Mouse (Mus musculus): ENCODE measurements at regions not wholly inside any gene's neighbourhood (a gene's known extent, or its start where the extent isn't known, plus 50 kb on each side); places are given as distances from the start of the nearest gene placed in this dataset.

DNA sequence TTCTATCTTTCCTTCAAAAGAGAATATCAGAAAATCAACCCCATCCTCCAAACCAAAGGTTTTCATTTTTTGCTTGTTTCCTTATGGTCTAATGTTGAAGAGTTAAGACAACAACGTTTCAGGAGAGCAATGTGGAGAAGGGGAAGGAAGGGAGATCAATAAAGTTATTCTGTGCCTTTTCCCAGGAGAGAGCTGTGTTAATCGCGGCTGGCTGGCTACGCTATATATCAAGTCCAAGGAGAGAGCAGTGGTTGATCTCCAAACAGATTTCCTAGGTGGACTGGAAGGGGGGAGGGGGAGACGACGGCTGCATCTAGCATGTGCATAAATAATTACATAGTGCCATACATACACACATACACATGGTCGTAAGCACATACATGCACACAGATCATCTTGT is 404.3 kb upstream of the Ubash3b start:
- no peaks in the 10 kb centered on the region; the same call in 1 of the 2 replicates for H3K9me3 ChIP-seq (replicated peaks)
- H3K36me3 ChIP-seq (replicated peaks) = no peaks in the 10 kb centered on the region
- ATAC-seq (ENCODE audit: extremely low read depth, insufficient number of reproducible peaks, low FRiP score, poor library complexity, severe bottlenecking) (no peak), DNase-seq (ENCODE audit: low spot score) (no peak)
- no peak for TF ChIP-seq GATA2 (IDR thresholded peaks at IDR 0.05; ENCODE audit: borderline replicate concordance, low read depth, low read length)
- no peak for TF ChIP-seq CTCF (IDR thresholded peaks at IDR 0.05; ENCODE audit: low read depth, low read length)
- TF ChIP-seq POLR2AphosphoS5 (IDR thresholded peaks at IDR 0.05; ENCODE audit: insufficient replicate concordance, low read depth, low read length) = no peak
- no peak for TF ChIP-seq TAL1 (conservative IDR thresholded peaks at IDR 0.05; ENCODE audit: low read depth, low read length)
- no peak for TF ChIP-seq GATA1 (IDR thresholded peaks at IDR 0.05; ENCODE audit: borderline replicate concordance, low read length)
- no peaks in the 10 kb centered on the region for H3K4me1 ChIP-seq (ENCODE audit: insufficient read depth, low read depth, low read length)
- no peaks in the 10 kb centered on the region for H3K27me3 ChIP-seq (ENCODE audit: insufficient read depth, low read length)
- H3K4me3 ChIP-seq (ENCODE audit: low read depth, low read length) = no peak overlapping the region

DNA sequence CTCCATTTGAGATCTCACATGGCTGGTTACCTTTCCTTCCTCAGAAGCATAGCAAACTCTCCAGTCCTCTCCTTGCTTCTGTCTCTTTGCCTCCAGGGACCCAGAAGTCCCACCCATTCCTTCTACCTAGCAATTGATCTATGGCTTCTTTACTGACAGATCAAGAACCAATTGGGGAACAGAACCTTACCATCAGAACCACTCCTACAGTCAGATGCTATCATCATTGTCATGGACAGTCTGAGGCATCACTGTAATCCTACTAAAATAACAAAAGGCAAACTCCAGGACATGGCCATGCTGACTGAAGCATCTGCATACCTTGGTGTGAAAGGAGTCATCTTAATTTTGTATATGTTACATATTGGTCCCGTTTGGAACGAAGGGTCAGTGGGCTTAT is 401.9 kb upstream of the Ubash3b start:
- ATAC-seq (ENCODE audit: extremely low read depth, insufficient number of reproducible peaks, low FRiP score, poor library complexity, severe bottlenecking) (no peak), DNase-seq (ENCODE audit: low spot score) (no peak)
- Histone ChIP-seq H3K27me3 (ENCODE audit: insufficient read depth, low read length) (no peaks in the 10 kb centered on the region), H3K9me3 (replicated peaks) (no peaks in the 10 kb centered on the region), H3K4me1 (ENCODE audit: insufficient read depth, low read depth, low read length) (no peaks in the 10 kb centered on the region), H3K36me3 (replicated peaks) (no peaks in the 10 kb centered on the region), H3K4me3 (ENCODE audit: low read depth, low read length) (no peak overlapping the region)
- no peak for TF ChIP-seq GATA1 (IDR thresholded peaks at IDR 0.05; ENCODE audit: borderline replicate concordance, low read length)
- no peak for TF ChIP-seq TAL1 (conservative IDR thresholded peaks at IDR 0.05; ENCODE audit: low read depth, low read length)
- TF ChIP-seq GATA2 (IDR thresholded peaks at IDR 0.05; ENCODE audit: borderline replicate concordance, low read depth, low read length) = no peak
- TF ChIP-seq POLR2AphosphoS5 (IDR thresholded peaks at IDR 0.05; ENCODE audit: insufficient replicate concordance, low read depth, low read length) = no peak
- TF ChIP-seq CTCF (IDR thresholded peaks at IDR 0.05; ENCODE audit: low read depth, low read length) = no peak

DNA sequence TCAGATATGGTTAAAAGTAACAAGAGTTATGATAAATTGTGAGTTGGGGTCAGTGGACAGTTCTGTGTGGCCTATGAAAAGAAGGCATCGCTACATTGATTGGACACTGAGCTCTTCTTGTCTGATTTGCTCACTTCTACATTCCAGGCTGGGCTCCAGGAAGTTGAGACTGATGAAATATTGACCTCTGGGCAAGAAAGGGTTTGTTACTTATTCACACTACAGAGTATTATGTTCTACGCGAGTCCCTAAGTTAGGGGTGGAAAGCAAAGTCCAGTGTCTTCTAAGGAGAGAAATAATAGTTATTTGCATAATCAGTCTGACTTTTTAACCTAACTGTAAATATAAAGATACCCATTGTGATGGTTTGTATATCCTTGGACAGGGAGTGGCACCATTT is 397.0 kb upstream of the Ubash3b start:
- Histone ChIP-seq H3K9me3 (replicated peaks) (no peaks in the 10 kb centered on the region), H3K4me3 (ENCODE audit: low read depth, low read length) (no peak overlapping the region), H3K36me3 (replicated peaks) (no peaks in the 10 kb centered on the region), H3K27me3 (ENCODE audit: insufficient read depth, low read length) (no peaks in the 10 kb centered on the region), H3K4me1 (ENCODE audit: insufficient read depth, low read depth, low read length) (no peaks in the 10 kb centered on the region)
- DNase-seq (ENCODE audit: low spot score) (no peak), ATAC-seq (ENCODE audit: extremely low read depth, insufficient number of reproducible peaks, low FRiP score, poor library complexity, severe bottlenecking) (no peak)
- no peak for TF ChIP-seq POLR2AphosphoS5 (IDR thresholded peaks at IDR 0.05; ENCODE audit: insufficient replicate concordance, low read depth, low read length)
- no peak for TF ChIP-seq GATA2 (IDR thresholded peaks at IDR 0.05; ENCODE audit: borderline replicate concordance, low read depth, low read length)
- no peak for TF ChIP-seq TAL1 (conservative IDR thresholded peaks at IDR 0.05; ENCODE audit: low read depth, low read length)
- TF ChIP-seq CTCF (IDR thresholded peaks at IDR 0.05; ENCODE audit: low read depth, low read length) = no peak
- TF ChIP-seq GATA1 (IDR thresholded peaks at IDR 0.05; ENCODE audit: borderline replicate concordance, low read length) = no peak

DNA sequence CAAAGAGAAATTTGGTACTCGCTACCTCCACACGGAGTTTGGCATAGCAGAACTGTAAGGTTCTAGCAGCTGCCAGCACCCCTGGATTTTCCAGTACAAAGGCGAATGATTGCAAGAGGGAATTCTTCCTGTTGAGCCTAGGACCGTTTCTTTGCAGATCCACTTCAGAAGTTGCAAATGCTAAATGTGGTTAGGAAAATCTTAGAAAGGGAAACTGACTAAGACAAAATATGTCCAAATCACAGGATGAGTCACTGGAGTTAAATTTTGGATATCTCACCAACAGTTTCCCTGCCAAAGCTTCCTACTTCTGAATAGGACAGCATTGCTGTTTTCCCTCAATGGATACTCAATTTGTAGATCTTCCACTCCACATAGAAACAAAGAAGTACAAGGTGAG is 395.4 kb upstream of the Ubash3b start:
- Histone ChIP-seq H3K36me3 (replicated peaks) (no peaks in the 10 kb centered on the region), H3K4me1 (ENCODE audit: insufficient read depth, low read depth, low read length) (no peaks in the 10 kb centered on the region), H3K27me3 (ENCODE audit: insufficient read depth, low read length) (no peaks in the 10 kb centered on the region), H3K4me3 (ENCODE audit: low read depth, low read length) (no peak overlapping the region), H3K9me3 (replicated peaks) (no peaks in the 10 kb centered on the region)
- no peak for TF ChIP-seq GATA2 (IDR thresholded peaks at IDR 0.05; ENCODE audit: borderline replicate concordance, low read depth, low read length)
- TF ChIP-seq CTCF (IDR thresholded peaks at IDR 0.05; ENCODE audit: low read depth, low read length) = no peak
- TF ChIP-seq TAL1 (conservative IDR thresholded peaks at IDR 0.05; ENCODE audit: low read depth, low read length) = no peak
- TF ChIP-seq POLR2AphosphoS5 (IDR thresholded peaks at IDR 0.05; ENCODE audit: insufficient replicate concordance, low read depth, low read length) = no peak
- TF ChIP-seq GATA1 (IDR thresholded peaks at IDR 0.05; ENCODE audit: borderline replicate concordance, low read length) = no peak
- DNase-seq (ENCODE audit: low spot score) (no peak), ATAC-seq (ENCODE audit: extremely low read depth, insufficient number of reproducible peaks, low FRiP score, poor library complexity, severe bottlenecking) (no peak)

DNA sequence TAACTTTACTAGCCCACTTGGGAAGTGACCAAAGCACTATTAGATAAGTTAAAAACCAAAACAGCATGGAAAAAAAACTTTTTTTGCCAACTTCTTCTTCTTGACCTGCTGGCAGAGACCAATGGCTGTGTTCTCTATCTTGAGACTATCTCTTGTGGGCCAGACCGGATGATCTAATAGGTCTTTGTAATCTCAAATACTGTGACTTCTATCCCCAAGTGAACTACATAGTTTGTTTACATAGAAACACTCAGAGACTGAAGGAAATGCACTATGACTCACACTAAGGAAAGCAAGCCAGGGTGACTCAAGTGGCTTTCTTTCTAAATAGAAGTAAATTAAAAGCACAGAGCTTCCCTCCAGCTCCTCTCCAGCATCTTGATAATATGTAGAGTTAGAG is 384.3 kb upstream of the Ubash3b start:
- H3K9me3 ChIP-seq (replicated peaks) = no peaks in the 10 kb centered on the region
- H3K4me3 ChIP-seq (ENCODE audit: low read depth, low read length) = no peak overlapping the region
- TF ChIP-seq POLR2AphosphoS5 (IDR thresholded peaks at IDR 0.05; ENCODE audit: insufficient replicate concordance, low read depth, low read length) (no peak), GATA1 (IDR thresholded peaks at IDR 0.05; ENCODE audit: borderline replicate concordance, low read length) (no peak), CTCF (IDR thresholded peaks at IDR 0.05; ENCODE audit: low read depth, low read length) (no peak), TAL1 (conservative IDR thresholded peaks at IDR 0.05; ENCODE audit: low read depth, low read length) (no peak), GATA2 (IDR thresholded peaks at IDR 0.05; ENCODE audit: borderline replicate concordance, low read depth, low read length) (no peak)
- H3K36me3 ChIP-seq (replicated peaks) = no peaks in the 10 kb centered on the region
- no peak for DNase-seq (ENCODE audit: low spot score)
- no peaks in the 10 kb centered on the region for H3K27me3 ChIP-seq (ENCODE audit: insufficient read depth, low read length)
- H3K4me1 ChIP-seq (ENCODE audit: insufficient read depth, low read depth, low read length) = no peaks in the 10 kb centered on the region
- ATAC-seq (ENCODE audit: extremely low read depth, insufficient number of reproducible peaks, low FRiP score, poor library complexity, severe bottlenecking) = no peak

DNA sequence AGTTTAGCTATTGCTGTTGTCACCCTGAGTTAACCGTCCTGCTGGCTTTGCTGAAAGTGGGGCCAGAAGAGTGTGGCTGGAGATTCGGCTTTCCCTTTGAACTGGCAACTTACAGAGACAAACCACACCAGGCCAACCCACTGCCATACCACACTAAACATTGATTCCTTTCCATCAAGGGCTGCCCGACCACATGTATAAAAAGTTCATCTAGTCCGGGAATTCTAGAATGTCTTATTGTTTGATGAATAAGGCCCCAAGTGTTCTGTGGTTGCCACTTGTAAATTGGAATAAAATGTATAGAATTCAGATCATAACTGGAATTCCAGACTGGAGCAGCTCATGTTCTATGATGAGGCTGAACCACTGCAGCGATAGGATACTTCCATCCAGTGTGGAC is 381.0 kb upstream of the Ubash3b start:
- H3K27me3 ChIP-seq (ENCODE audit: insufficient read depth, low read length) = no peaks in the 10 kb centered on the region
- no peaks in the 10 kb centered on the region for H3K36me3 ChIP-seq (replicated peaks)
- no peak for TF ChIP-seq CTCF (IDR thresholded peaks at IDR 0.05; ENCODE audit: low read depth, low read length)
- TF ChIP-seq GATA2 (IDR thresholded peaks at IDR 0.05; ENCODE audit: borderline replicate concordance, low read depth, low read length) = no peak
- no peak for TF ChIP-seq GATA1 (IDR thresholded peaks at IDR 0.05; ENCODE audit: borderline replicate concordance, low read length)
- TF ChIP-seq POLR2AphosphoS5 (IDR thresholded peaks at IDR 0.05; ENCODE audit: insufficient replicate concordance, low read depth, low read length) = no peak
- TF ChIP-seq TAL1 (conservative IDR thresholded peaks at IDR 0.05; ENCODE audit: low read depth, low read length) = no peak
- H3K4me1 ChIP-seq (ENCODE audit: insufficient read depth, low read depth, low read length) = no peaks in the 10 kb centered on the region
- DNase-seq (ENCODE audit: low spot score) (no peak), ATAC-seq (ENCODE audit: extremely low read depth, insufficient number of reproducible peaks, low FRiP score, poor library complexity, severe bottlenecking) (no peak)
- H3K9me3 ChIP-seq (replicated peaks) = no peaks in the 10 kb centered on the region
- H3K4me3 ChIP-seq (ENCODE audit: low read depth, low read length) = no peak overlapping the region

Measured in G1E (cell line).